Mouse (Mus musculus): ENCODE measurements at regions not wholly inside any gene's neighbourhood (a gene's known extent, or its start where the extent isn't known, plus 50 kb on each side); places are given as distances from the start of the nearest gene placed in this dataset.

- no peak for DNase-seq (ENCODE audit: low spot score in 2 of 2)
Measured at GRCm38 (mm10) chr9:87961796-87962195, 230.7 kb upstream of the Tbx18 start.

- no peak for DNase-seq (ENCODE audit: low spot score in 2 of 2)
Measured at GRCm38 (mm10) chr9:87964508-87964907, 233.4 kb upstream of the Tbx18 start.

- DNase-seq (ENCODE audit: low spot score in 2 of 2) = no peak
Measured at GRCm38 (mm10) chr9:87965103-87965780, 234.2 kb upstream of the Tbx18 start.

GRCm38 (mm10) chr9:87968190-87969082, 237.4 kb upstream of the Tbx18 start:
- DNase-seq (ENCODE audit: low spot score in 2 of 2) = no peak

GRCm38 (mm10) chr9:87970586-87970985, 239.5 kb upstream of the Tbx18 start:
- DNase-seq (ENCODE audit: low spot score in 2 of 2) = no peak

- no peak for DNase-seq (ENCODE audit: low spot score in 2 of 2)
Measured at GRCm38 (mm10) chr9:87971791-87972190, 240.7 kb upstream of the Tbx18 start.

- peak; percentile 6 to 21 for DNase-seq (ENCODE audit: low spot score in 2 of 2)
Measured at GRCm38 (mm10) chr9:87973531-87973930, 242.5 kb upstream of the Tbx18 start.

GRCm38 (mm10) chr9:87984910-87985309, 253.8 kb upstream of the Tbx18 start:
- no peak for DNase-seq (ENCODE audit: low spot score in 2 of 2)

- DNase-seq (ENCODE audit: low spot score in 2 of 2) = no peak
Measured at GRCm38 (mm10) chr9:87985439-87985838, 254.4 kb upstream of the Tbx18 start.

GRCm38 (mm10) chr9:88005945-88006700, 275.1 kb upstream of the Tbx18 start:
- DNase-seq (ENCODE audit: low spot score in 2 of 2) = no peak

- DNase-seq (ENCODE audit: low spot score in 2 of 2) = no peak
Measured at GRCm38 (mm10) chr9:88023752-88024151, 292.7 kb upstream of the Tbx18 start.

GRCm38 (mm10) chr9:88025936-88026335, 294.9 kb upstream of the Tbx18 start:
- no peak for DNase-seq (ENCODE audit: low spot score in 2 of 2)

- no peak for DNase-seq (ENCODE audit: low spot score in 2 of 2)
Measured at GRCm38 (mm10) chr9:88030509-88031148, 296.4 kb upstream of the Nt5e start.

GRCm38 (mm10) chr9:88037560-88037959, 289.4 kb upstream of the Nt5e start:
- DNase-seq (ENCODE audit: low spot score in 2 of 2) = no peak

GRCm38 (mm10) chr9:88049270-88049669, 277.7 kb upstream of the Nt5e start:
- DNase-seq (ENCODE audit: low spot score in 2 of 2) = no peak

GRCm38 (mm10) chr9:88049792-88050191, 277.2 kb upstream of the Nt5e start:
- DNase-seq (ENCODE audit: low spot score in 2 of 2) = no peak

GRCm38 (mm10) chr9:88058551-88058950, 268.4 kb upstream of the Nt5e start:
- no peak for DNase-seq (ENCODE audit: low spot score in 2 of 2)

- no peak for DNase-seq (ENCODE audit: low spot score in 2 of 2)
Measured at GRCm38 (mm10) chr9:88059005-88059404, 268.0 kb upstream of the Nt5e start.

- no peak for DNase-seq (ENCODE audit: low spot score in 2 of 2)
Measured at GRCm38 (mm10) chr9:88063973-88064676, 262.9 kb upstream of the Nt5e start.

- DNase-seq (ENCODE audit: low spot score in 2 of 2) = no peak
Measured at GRCm38 (mm10) chr9:88065057-88065456, 261.9 kb upstream of the Nt5e start.

- DNase-seq (ENCODE audit: low spot score in 2 of 2) = no peak
Measured at GRCm38 (mm10) chr9:88065777-88066176, 261.2 kb upstream of the Nt5e start.
